Mouse (Mus musculus): ENCODE data around the gene Drd4. TPM values are rescaled to one million over a fixed set of nuclear protein-coding genes. Genes with fewer than 3 reads are reported as not detected.

Drd4 gene
- not detected in 4 replicates for total RNA-seq (2023; ENCODE audit: inconsistent age)

DNA sequence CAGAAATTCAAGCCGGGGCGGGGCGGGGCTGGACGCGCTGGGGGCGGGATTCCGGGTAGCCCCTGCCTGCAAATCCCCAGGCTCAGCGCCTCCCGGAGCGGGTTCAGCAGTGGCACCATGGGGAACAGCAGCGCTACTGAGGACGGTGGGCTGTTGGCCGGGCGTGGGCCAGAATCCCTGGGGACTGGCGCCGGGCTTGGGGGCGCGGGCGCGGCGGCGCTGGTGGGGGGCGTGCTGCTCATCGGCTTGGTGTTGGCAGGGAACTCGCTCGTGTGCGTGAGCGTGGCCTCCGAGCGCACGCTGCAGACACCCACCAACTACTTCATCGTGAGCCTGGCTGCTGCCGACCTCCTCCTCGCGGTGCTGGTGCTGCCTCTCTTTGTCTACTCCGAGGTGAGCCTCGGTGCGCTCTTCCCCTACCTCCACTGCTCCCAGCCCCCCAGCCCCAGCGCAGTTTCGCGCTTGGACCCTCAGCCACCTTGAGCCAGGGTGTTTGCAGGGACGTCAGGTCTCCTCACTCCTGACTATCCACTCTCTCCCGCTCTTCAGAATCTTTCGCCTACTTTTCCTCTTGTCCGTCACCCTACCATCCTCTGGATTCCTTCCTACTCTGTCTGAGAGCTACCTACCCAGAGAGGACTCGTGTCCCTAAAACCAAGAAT, at the start of gene Drd4:
Gene Drd4 (plus strand): TSS at position 86 of the 662 bp plus-strand sequence.

DNA sequence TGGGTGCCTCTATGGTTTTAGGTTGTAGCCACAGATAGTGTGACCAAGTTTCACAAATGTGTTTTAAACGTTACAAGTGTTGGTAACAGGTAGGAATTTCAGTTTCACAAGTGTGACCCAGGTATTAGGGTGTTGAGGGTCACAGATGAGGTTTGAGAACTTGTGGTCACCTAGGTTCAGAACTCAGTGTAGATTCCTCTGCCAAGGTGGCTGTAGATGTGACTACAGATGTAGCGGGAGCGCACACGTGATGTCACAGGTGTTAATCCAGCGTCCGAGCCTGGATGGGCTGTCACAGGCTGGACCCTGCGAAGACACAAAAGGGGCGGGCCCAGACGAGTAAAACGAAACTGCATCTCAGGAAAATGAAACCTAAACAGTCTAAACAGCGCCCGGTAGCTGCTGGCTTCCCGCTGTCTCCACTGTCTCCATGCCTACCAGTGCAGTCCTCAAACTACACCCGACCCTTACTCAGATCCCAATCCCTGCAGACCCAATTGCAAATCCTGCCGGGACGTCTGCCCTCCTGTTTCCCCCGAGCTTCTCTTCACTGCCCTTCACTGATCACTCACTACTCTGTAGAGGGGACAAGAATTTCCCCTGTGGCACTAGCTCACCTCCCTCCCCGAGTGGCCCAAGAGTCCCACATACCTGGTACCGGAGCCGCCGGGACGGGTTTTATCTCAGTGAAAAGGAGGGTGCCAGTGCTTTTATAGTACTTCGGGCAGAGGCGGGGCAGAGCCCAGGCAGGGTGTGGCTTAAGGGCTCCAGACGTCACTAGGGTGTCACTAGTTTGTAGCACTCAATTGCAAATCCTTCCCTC, 25.9 kb upstream of the Drd4 start, which contains the start of gene Irf7:
Gene Irf7 (minus strand): TSS at position 743 of the 823 bp plus-strand sequence.

GRCm38 (mm10) chr7:141276546-141276945, 15.3 kb upstream of the Drd4 start, which contains the start of gene Cdhr5:
Gene Cdhr5, minus strand, starts transcription at chr7:141276786.

GRCm38 (mm10) chr7:141278766-141279590, 12.8 kb upstream of the Drd4 start, which contains the start of gene Sct:
Gene Sct, minus strand, starts transcription at chr7:141279133.

DNA sequence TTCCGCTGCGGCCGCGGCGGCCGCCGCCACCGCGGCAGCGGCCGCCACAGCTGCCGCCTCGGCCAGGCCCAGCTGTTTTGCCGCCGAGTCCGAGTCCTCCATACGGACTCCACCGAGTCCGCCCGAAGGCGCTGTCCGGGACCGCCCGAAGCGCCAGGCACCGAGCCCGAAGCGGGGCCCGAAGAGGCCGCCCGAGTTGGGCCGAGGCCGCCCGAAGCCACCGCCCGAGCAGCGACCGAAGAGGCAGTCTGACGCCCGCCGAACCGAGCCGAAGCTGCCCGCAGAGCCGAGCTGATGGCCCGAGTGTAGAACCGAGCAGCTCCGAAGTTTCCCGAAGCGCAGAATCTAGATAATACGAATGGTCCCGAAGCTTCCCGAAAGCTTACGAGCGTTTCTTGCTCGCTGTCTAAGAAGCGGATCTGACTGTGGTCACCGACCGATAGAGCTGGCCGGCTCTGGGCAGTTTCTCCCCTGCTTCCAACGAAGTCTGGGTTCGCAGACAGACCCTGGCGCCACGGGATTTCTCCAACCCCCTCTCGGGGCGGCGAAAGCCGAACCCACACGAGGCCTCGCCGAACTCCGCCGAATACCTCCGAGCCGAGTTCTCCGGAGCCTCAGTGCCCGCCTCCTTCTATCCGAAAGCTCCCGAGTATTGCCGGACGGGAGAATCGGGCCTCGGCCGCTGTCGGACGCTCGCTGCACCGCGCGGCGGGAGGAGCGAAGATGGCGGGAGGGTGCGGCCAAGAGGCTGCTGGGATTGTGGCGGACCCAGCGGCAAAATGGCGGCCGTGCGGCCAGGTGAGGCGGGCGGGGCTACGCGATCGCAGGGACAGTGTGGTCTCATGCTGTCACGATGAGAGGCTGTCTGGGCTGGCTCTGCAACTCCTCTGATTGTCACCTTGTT, 35.9 kb downstream of the Drd4 start, which contains the start of the genes Deaf1 and Tmem80:
Gene Deaf1 (minus strand): TSS at position 222 of the 904 bp plus-strand sequence.
Gene Tmem80 (plus strand): TSS at position 271 of the 904 bp plus-strand sequence.

DNA sequence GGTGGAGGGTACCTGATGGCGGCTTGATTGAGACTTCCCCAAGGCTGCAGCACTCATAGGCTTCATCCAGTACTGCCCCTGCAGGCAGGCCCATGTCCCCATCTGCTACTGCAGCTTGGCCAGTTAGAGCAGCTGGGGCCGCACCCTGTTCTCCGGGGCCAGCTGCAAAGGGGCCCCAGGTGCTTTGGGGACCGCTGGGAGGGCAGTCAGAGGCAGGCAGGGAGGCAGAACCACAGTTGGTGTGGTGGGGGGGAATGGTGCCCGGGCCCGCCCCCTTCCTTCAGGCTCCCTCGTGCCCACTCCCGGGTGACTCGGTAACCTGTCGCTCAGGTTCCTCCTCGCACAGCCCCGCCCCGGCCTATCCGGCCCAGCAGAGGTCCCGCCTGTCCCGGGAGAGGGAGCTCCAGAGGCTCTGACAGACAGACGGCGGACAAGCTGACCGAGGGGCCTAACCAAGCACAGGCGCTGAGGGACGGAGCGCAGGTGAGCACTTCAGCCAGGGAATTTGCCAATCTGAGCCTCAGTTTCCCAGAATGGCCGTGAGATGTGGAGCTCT, 46.8 kb downstream of the Drd4 start, which contains the start of gene Eps8l2:
Gene Eps8l2 (plus strand): TSS at position 305 of the 556 bp plus-strand sequence.

Other genes starting within 250 kb of the Drd4 start
- not detected in 4 replicates for gene B4galnt4, start 230.9 kb upstream of the Drd4 start, total RNA-seq (2023; ENCODE audit: inconsistent age)
- gene Pkp3, start 213.8 kb upstream of the Drd4 start, total RNA-seq (2023; ENCODE audit: inconsistent age) = 22.4 to 30.5 TPM (median 27.5 TPM) in 4 replicates
- 35.5 to 39.1 TPM (median 37.6 TPM) in 4 replicates for gene Sigirr, start 191.4 kb upstream of the Drd4 start, total RNA-seq (2023; ENCODE audit: inconsistent age)
- not detected in 4 replicates for gene Ano9, start 174.2 kb upstream of the Drd4 start, total RNA-seq (2023; ENCODE audit: inconsistent age)
- gene Ptdss2, start 169.6 kb upstream of the Drd4 start, total RNA-seq (2023; ENCODE audit: inconsistent age) = 7.8 to 11.5 TPM (median 9.6 TPM) in 4 replicates
- 67.1 to 79.0 TPM (median 70.2 TPM) in 4 replicates for gene Rnh1, start 119.1 kb upstream of the Drd4 start, total RNA-seq (2023; ENCODE audit: inconsistent age)
- gene Hras, start 98.0 kb upstream of the Drd4 start, total RNA-seq (2023; ENCODE audit: inconsistent age) = 22.9 to 33.3 TPM (median 30.1 TPM) in 4 replicates
- 6.7 to 10.0 TPM (median 8.1 TPM) in 4 replicates for gene Lrrc56, start 97.8 kb upstream of the Drd4 start, total RNA-seq (2023; ENCODE audit: inconsistent age)
- 3.7 to 4.6 TPM (median 4.1 TPM) in 4 replicates for gene Lmntd2, start 77.9 kb upstream of the Drd4 start, total RNA-seq (2023; ENCODE audit: inconsistent age)
- gene Rassf7, start 76.1 kb upstream of the Drd4 start, total RNA-seq (2023; ENCODE audit: inconsistent age) = 8.4 to 13.1 TPM (median 10.6 TPM) in 4 replicates
- gene Phrf1, start 63.2 kb upstream of the Drd4 start, total RNA-seq (2023; ENCODE audit: inconsistent age) = 136 to 148 TPM (median 141 TPM) in 4 replicates
- 32.3 to 66.0 TPM (median 40.5 TPM) in 4 replicates for gene Irf7, start 25.5 kb upstream of the Drd4 start, total RNA-seq (2023; ENCODE audit: inconsistent age)
- not detected in 4 replicates for gene Cdhr5, start 15.2 kb upstream of the Drd4 start, total RNA-seq (2023; ENCODE audit: inconsistent age)
- gene Sct, start 12.9 kb upstream of the Drd4 start, total RNA-seq (2023; ENCODE audit: inconsistent age) = not detected in 4 replicates
- gene Deaf1, start 35.7 kb downstream of the Drd4 start, total RNA-seq (2023; ENCODE audit: inconsistent age) = 33.9 to 38.7 TPM (median 37.0 TPM) in 4 replicates
- gene Tmem80, start 35.7 kb downstream of the Drd4 start, total RNA-seq (2023; ENCODE audit: inconsistent age) = 14.7 to 20.5 TPM (median 19.9 TPM) in 4 replicates
- 1.2 TPM in 1 of 4 replicates, not detected in the others for gene Eps8l2, start 46.9 kb downstream of the Drd4 start, total RNA-seq (2023; ENCODE audit: inconsistent age)
- gene Taldo1, start 100.2 kb downstream of the Drd4 start, total RNA-seq (2023; ENCODE audit: inconsistent age) = 139 to 149 TPM (median 140 TPM) in 4 replicates
- 34.1 to 35.8 TPM (median 34.8 TPM) in 4 replicates for gene Gatd1, start 122.1 kb downstream of the Drd4 start, total RNA-seq (2023; ENCODE audit: inconsistent age)
- not detected in 4 replicates for gene Cend1, start 137.5 kb downstream of the Drd4 start, total RNA-seq (2023; ENCODE audit: inconsistent age)
- gene Slc25a22, start 145.9 kb downstream of the Drd4 start, total RNA-seq (2023; ENCODE audit: inconsistent age) = 44.4 to 46.9 TPM (median 46.3 TPM) in 4 replicates
- gene Pidd1, start 152.0 kb downstream of the Drd4 start, total RNA-seq (2023; ENCODE audit: inconsistent age) = 5.6 to 6.9 TPM (median 6.6 TPM) in 4 replicates
- 2,310 to 2,622 TPM (median 2,359 TPM) in 4 replicates for gene Rplp2, start 155.4 kb downstream of the Drd4 start, total RNA-seq (2023; ENCODE audit: inconsistent age)
- gene Pnpla2, start 163.2 kb downstream of the Drd4 start, total RNA-seq (2023; ENCODE audit: inconsistent age) = 49.9 to 60.8 TPM (median 54.8 TPM) in 4 replicates
- gene Cracr2b, start 169.1 kb downstream of the Drd4 start, total RNA-seq (2023; ENCODE audit: inconsistent age) = not detected in 4 replicates
- gene Cd151, start 175.4 kb downstream of the Drd4 start, total RNA-seq (2023; ENCODE audit: inconsistent age) = 8.1 to 14.8 TPM (median 10.3 TPM) in 4 replicates
- 16.3 to 21.7 TPM (median 16.8 TPM) in 4 replicates for gene Polr2l, start 183.1 kb downstream of the Drd4 start, total RNA-seq (2023; ENCODE audit: inconsistent age)
- gene Tspan4, start 183.2 kb downstream of the Drd4 start, total RNA-seq (2023; ENCODE audit: inconsistent age) = 2.1 to 4.1 TPM (median 3.3 TPM) in 4 replicates
- 21.3 to 25.0 TPM (median 22.2 TPM) in 4 replicates for gene Chid1, start 247.9 kb downstream of the Drd4 start, total RNA-seq (2023; ENCODE audit: inconsistent age)

Measured in B cell, adult (primary cell).